Mouse (Mus musculus) MEL (cell line): Measurements from ENCODE around the gene Ptbp2. TPM values are rescaled to one million over a fixed set of nuclear protein-coding genes. Genes with fewer than 3 reads are reported as not detected.
A peak's percentile ranks its signal among the peaks of the same experiment; 100 is the strongest.

Experiments
- DNase-seq: peaks from one replicate; pipeline ENCODE4 v3.0.0; 2011; ENCODE audit warnings: low read depth, low spot score
- H3K27ac ChIP-seq: 2 replicates; pipeline ENCODE4 v1.5.1; 2012; ENCODE audit warnings: low read depth, mild to moderate bottlenecking, control low read depth, low read length, moderate library complexity; ENCODE audit not compliant: control insufficient read depth
- H3K27me3 ChIP-seq, 2 experiments: fragments of 150-350 bp in 1 of 2; sonication (generic) in 1 of 2; 2 replicates each; pipeline ENCODE4 v1.6.1; 2012; ENCODE audit warnings: low read length in 2 of 2, mild to moderate bottlenecking in 2 of 2, improper control_type of control experiment in 1 of 2, moderate library complexity in 1 of 2; ENCODE audit not compliant: insufficient read depth in 2 of 2, control insufficient read depth in 1 of 2
- H3K36me3 ChIP-seq, 2 experiments: 2 replicates each; pipeline ENCODE4 v1.6.1; 2012 to 2014; ENCODE audit warnings: low read length in 2 of 2, improper control_type of control experiment in 1 of 2, inconsistent platforms in 1 of 2, mild to moderate bottlenecking in 1 of 2; ENCODE audit not compliant: insufficient read depth in 2 of 2, control insufficient read depth in 1 of 2
- H3K4me1 ChIP-seq, 2 experiments: fragments of 150-350 bp in 1 of 2; sonication (generic) in 1 of 2; 2 replicates each; pipeline ENCODE4 v1.6.1; 2012; ENCODE audit warnings: low read length in 2 of 2, improper control_type of control experiment in 1 of 2, mild to moderate bottlenecking in 1 of 2; ENCODE audit not compliant: insufficient read depth in 2 of 2, control insufficient read depth in 1 of 2
- H3K4me3 ChIP-seq, 2 experiments: fragments of 150-350 bp in 1 of 2; sonication (generic) in 1 of 2; 2 replicates each; pipeline ENCODE4 v1.5.1; 2012; ENCODE audit warnings: low read depth in 2 of 2, low read length in 2 of 2, mild to moderate bottlenecking in 2 of 2, moderate library complexity in 2 of 2, control low read depth in 1 of 2, improper control_type of control experiment in 1 of 2; ENCODE audit not compliant: control insufficient read depth in 1 of 2, insufficient read depth in 1 of 2
- H3K79me2 ChIP-seq: 2 replicates; pipeline ENCODE4 v1.6.1; 2012; ENCODE audit warnings: mild to moderate bottlenecking, low read length, moderate library complexity; ENCODE audit not compliant: control insufficient read depth, poor library complexity, insufficient read depth
- H3K9ac ChIP-seq: 2 replicates; pipeline ENCODE4 v1.6.1; 2012; ENCODE audit warnings: low read depth, mild to moderate bottlenecking, control low read depth, low read length, moderate library complexity; ENCODE audit not compliant: control insufficient read depth, poor library complexity, severe bottlenecking
- H3K9me3 ChIP-seq: fragments of 150-350 bp; sonication (generic); replicated peaks from 2 replicates; pipeline ENCODE4 v1.6.1; 2012; ENCODE audit warnings: mild to moderate bottlenecking, low read length, improper control_type of control experiment, moderate library complexity; ENCODE audit not compliant: insufficient read depth
- BHLHE40 ChIP-seq: IDR thresholded peaks from 2 replicates; pipeline ENCODE4 v1.6.1; 2012; ENCODE audit warnings: low read depth, mild to moderate bottlenecking, inconsistent platforms, low read length, improper control_type of control experiment, borderline replicate concordance
- CHD1 ChIP-seq: IDR thresholded peaks from 2 replicates; pipeline ENCODE4 v1.6.1; 2012; ENCODE audit warnings: low read depth, mild to moderate bottlenecking, inconsistent platforms, low read length, improper control_type of control experiment
- CHD2 ChIP-seq: IDR thresholded peaks from 2 replicates; pipeline ENCODE4 v1.6.1; 2011; ENCODE audit warnings: low read length, improper control_type of control experiment
- CTCF ChIP-seq, 3 experiments: IDR thresholded peaks in 2 of 3; conservative IDR thresholded peaks in 1 of 3; 2 replicates each; pipeline ENCODE4 v1.5.1; 2011 to 2012; ENCODE audit warnings: low read length in 3 of 3, low read depth in 2 of 3, mild to moderate bottlenecking in 2 of 3, improper control_type of control experiment in 1 of 3, inconsistent platforms in 1 of 3, mixed read lengths in 1 of 3, moderate library complexity in 1 of 3; ENCODE audit not compliant: control insufficient read depth in 1 of 3, insufficient read depth in 1 of 3, poor library complexity in 1 of 3, severe bottlenecking in 1 of 3
- E2F4 ChIP-seq: IDR thresholded peaks from 2 replicates; pipeline ENCODE4 v1.6.1; 2011; ENCODE audit warnings: low read depth, low read length, improper control_type of control experiment, borderline replicate concordance
- ELF1 ChIP-seq: IDR thresholded peaks from 2 replicates; pipeline ENCODE4 v1.6.1; 2014; ENCODE audit warnings: low read depth, mild to moderate bottlenecking, inconsistent platforms, low read length, improper control_type of control experiment, moderate library complexity
- EP300 ChIP-seq, 2 experiments: IDR thresholded peaks; 2 replicates each; pipeline ENCODE4 v1.6.1; 2011; ENCODE audit warnings: improper control_type of control experiment in 2 of 2, low read length in 2 of 2, low read depth in 1 of 2, mild to moderate bottlenecking in 1 of 2
- ETS1 ChIP-seq: IDR thresholded peaks from 2 replicates; pipeline ENCODE4 v1.6.1; 2012; ENCODE audit warnings: low read depth, mild to moderate bottlenecking, inconsistent platforms, low read length, improper control_type of control experiment, moderate library complexity
- GABPA ChIP-seq: IDR thresholded peaks from 2 replicates; pipeline ENCODE4 v1.6.1; 2012; ENCODE audit warnings: low read depth, mild to moderate bottlenecking, inconsistent platforms, low read length, improper control_type of control experiment, moderate library complexity
- GATA1 ChIP-seq: IDR thresholded peaks from 2 replicates; pipeline ENCODE4 v1.6.1; 2011; ENCODE audit warnings: low read depth, low read length, improper control_type of control experiment
- HCFC1 ChIP-seq: IDR thresholded peaks from 2 replicates; pipeline ENCODE4 v1.6.1; 2012; ENCODE audit warnings: low read depth, mild to moderate bottlenecking, inconsistent platforms, low read length, improper control_type of control experiment, moderate library complexity
- JUND ChIP-seq: IDR thresholded peaks from 2 replicates; pipeline ENCODE4 v1.6.1; 2011; ENCODE audit warnings: low read depth, mild to moderate bottlenecking, improper control_type of control experiment, low read length
- KAT2A ChIP-seq: conservative IDR thresholded peaks from 2 replicates; pipeline ENCODE4 v1.6.1; 2012; ENCODE audit warnings: low read depth, low read length, improper control_type of control experiment, inconsistent platforms
- MAFK ChIP-seq: IDR thresholded peaks from 2 replicates; pipeline ENCODE4 v1.6.1; 2011; ENCODE audit warnings: low read depth, mild to moderate bottlenecking, low read length, improper control_type of control experiment, borderline replicate concordance
- MAZ ChIP-seq: IDR thresholded peaks from 2 replicates; pipeline ENCODE4 v1.6.1; 2012; ENCODE audit warnings: low read depth, mild to moderate bottlenecking, inconsistent platforms, low read length, improper control_type of control experiment
- MEF2A ChIP-seq: IDR thresholded peaks from 2 replicates; pipeline ENCODE4 v1.6.1; 2014; ENCODE audit warnings: low read depth, mild to moderate bottlenecking, inconsistent platforms, low read length, improper control_type of control experiment; ENCODE audit not compliant: poor library complexity, insufficient replicate concordance, severe bottlenecking; ENCODE audit errors: extremely low read depth
- MXI1 ChIP-seq: IDR thresholded peaks from 2 replicates; pipeline ENCODE4 v1.6.1; 2011; ENCODE audit warnings: mild to moderate bottlenecking, low read depth, low read length, improper control_type of control experiment
- MYB ChIP-seq: IDR thresholded peaks from 2 replicates; pipeline ENCODE4 v1.6.1; 2011; ENCODE audit warnings: mild to moderate bottlenecking, low read depth, low read length, improper control_type of control experiment
- MYC ChIP-seq: IDR thresholded peaks from 2 replicates; pipeline ENCODE4 v1.6.1; 2011; ENCODE audit warnings: low read depth, mild to moderate bottlenecking, low read length, improper control_type of control experiment, moderate library complexity
- NELFE ChIP-seq: IDR thresholded peaks from 2 replicates; pipeline ENCODE4 v1.6.1; 2011; ENCODE audit warnings: low read depth, low read length, improper control_type of control experiment
- POLR2A ChIP-seq, 2 experiments: IDR thresholded peaks; 2 replicates each; pipeline ENCODE4 v1.6.1; 2011 to 2012; ENCODE audit warnings: low read length in 2 of 2, mild to moderate bottlenecking in 2 of 2, control low read depth in 1 of 2, improper control_type of control experiment in 1 of 2, low read depth in 1 of 2, moderate library complexity in 1 of 2; ENCODE audit not compliant: control insufficient read depth in 1 of 2, insufficient read depth in 1 of 2, poor library complexity in 1 of 2
- POLR2AphosphoS2 ChIP-seq: IDR thresholded peaks from 2 replicates; pipeline ENCODE4 v1.6.1; 2011; ENCODE audit warnings: low read length, improper control_type of control experiment
- POLR2AphosphoS5 ChIP-seq: IDR thresholded peaks from 2 replicates; pipeline ENCODE4 v1.6.1; 2012; ENCODE audit warnings: low read depth, borderline replicate concordance, mild to moderate bottlenecking, inconsistent platforms, low read length, moderate library complexity, mixed read lengths
- RAD21 ChIP-seq: IDR thresholded peaks from 2 replicates; pipeline ENCODE4 v1.6.1; 2011; ENCODE audit warnings: mild to moderate bottlenecking, low read depth, low read length, improper control_type of control experiment
- RCOR1 ChIP-seq: IDR thresholded peaks from 2 replicates; pipeline ENCODE4 v1.6.1; 2012; ENCODE audit warnings: low read depth, mild to moderate bottlenecking, inconsistent platforms, low read length, improper control_type of control experiment
- SIN3A ChIP-seq: IDR thresholded peaks from 2 replicates; pipeline ENCODE4 v1.6.1; 2012; ENCODE audit warnings: low read length, improper control_type of control experiment, inconsistent platforms
- SMC3 ChIP-seq: IDR thresholded peaks from 2 replicates; pipeline ENCODE4 v1.6.1; 2011; ENCODE audit warnings: low read depth, low read length, improper control_type of control experiment
- TAL1 ChIP-seq: IDR thresholded peaks from 2 replicates; pipeline ENCODE4 v1.6.1; 2012; ENCODE audit warnings: mild to moderate bottlenecking, inconsistent platforms, low read length, moderate library complexity, mixed read lengths
- TBP ChIP-seq: IDR thresholded peaks from 2 replicates; pipeline ENCODE4 v1.8.0; 2011; ENCODE audit warnings: low read depth, low read length, improper control_type of control experiment
- TCF12 ChIP-seq: IDR thresholded peaks from 2 replicates; pipeline ENCODE4 v1.6.1; 2014; ENCODE audit warnings: low read depth, mild to moderate bottlenecking, inconsistent platforms, low read length, improper control_type of control experiment, moderate library complexity
- UBTF ChIP-seq: IDR thresholded peaks from 2 replicates; pipeline ENCODE4 v1.6.1; 2012; ENCODE audit warnings: low read depth, mild to moderate bottlenecking, inconsistent platforms, low read length, improper control_type of control experiment, moderate library complexity, borderline replicate concordance; ENCODE audit not compliant: insufficient read depth
- USF1 ChIP-seq: IDR thresholded peaks from 2 replicates; pipeline ENCODE4 v1.6.1; 2014; ENCODE audit warnings: low read depth, mild to moderate bottlenecking, inconsistent platforms, low read length, improper control_type of control experiment, moderate library complexity
- USF2 ChIP-seq, 2 experiments: IDR thresholded peaks; 2 replicates each; pipeline ENCODE4 v1.6.1; 2011 to 2012; ENCODE audit warnings: improper control_type of control experiment in 2 of 2, low read length in 2 of 2, borderline replicate concordance in 1 of 2, inconsistent platforms in 1 of 2, low read depth in 1 of 2, mild to moderate bottlenecking in 1 of 2; ENCODE audit not compliant: insufficient read depth in 1 of 2
- ZC3H11A ChIP-seq: IDR thresholded peaks from 2 replicates; pipeline ENCODE4 v1.6.1; 2012; ENCODE audit warnings: low read depth, mild to moderate bottlenecking, inconsistent platforms, low read length, improper control_type of control experiment
- ZKSCAN1 ChIP-seq: IDR thresholded peaks from 2 replicates; pipeline ENCODE4 v1.6.1; 2012; ENCODE audit warnings: low read depth, mild to moderate bottlenecking, inconsistent platforms, low read length, improper control_type of control experiment, moderate library complexity
- ZMIZ1 ChIP-seq: IDR thresholded peaks from 2 replicates; pipeline ENCODE4 v1.6.1; 2012; ENCODE audit warnings: low read depth, mild to moderate bottlenecking, inconsistent platforms, low read length, improper control_type of control experiment, moderate library complexity
- ZNF384 ChIP-seq: IDR thresholded peaks from 2 replicates; pipeline ENCODE4 v1.6.1; 2012; ENCODE audit warnings: low read depth, mild to moderate bottlenecking, inconsistent platforms, low read length, improper control_type of control experiment
- polyA plus RNA-seq, 2 experiments: library from polyadenylated mRNA; stranded (reverse) in 1 of 2; unstranded in 1 of 2; fragments of >175 nt in 1 of 2; fragments of >200 nt in 1 of 2; gene quantifications; 2 replicates each; pipeline versions ENCODE4 v1.2.1 to v1.2.4; 2012; ENCODE audit warnings: low replicate concordance in 2 of 2, low read depth in 1 of 2; ENCODE audit not compliant: insufficient read length in 2 of 2, insufficient read depth in 1 of 2, missing spikeins in 1 of 2
- total RNA-seq: library from RNA; depleted of rRNA; stranded (reverse); fragments of 300-350 nt; gene quantifications from 2 replicates; pipeline ENCODE4 v1.2.3, GENCODE M21; 2012

The Ptbp2 gene
- total and polyA plus RNA-seq, 3 experiments = 20.6 to 21.4 TPM; not detected in 1

- H3K36me3 ChIP-seq = peaks cover 3 to 21% of the 10 kb centered on the region in 2 experiments
- TF ChIP-seq CHD2 (no peak), TAL1 (no peak), USF1 (no peak), ZNF384 (peak; percentile 79), ZC3H11A (no peak), KAT2A (0 out of 2 replicates have a peak, but pooled peaks have one; percentile 17), CTCF (IDR thresholded peaks at IDR 0.05 in 2 of 3, conservative IDR thresholded peaks at IDR 0.05 in 1 of 3; ENCODE audit: control insufficient read depth in 1 of 3, insufficient read depth in 1 of 3, low read depth in 2 of 3, low read length in 3 of 3, poor library complexity in 1 of 3, severe bottlenecking in 1 of 3) (no peak), MXI1 (peak; percentile 85), GATA1 (peak; percentile 73), ZMIZ1 (no peak), UBTF (no peak), MEF2A (no peak), TCF12 (peak; percentile 39), ZKSCAN1 (no peak), USF2 (IDR thresholded peaks at IDR 0.05; ENCODE audit: borderline replicate concordance in 1 of 2, insufficient read depth in 1 of 2, low read depth in 1 of 2, low read length in 2 of 2) (no peak), RCOR1 (0 out of 2 replicates have a peak, but pooled peaks have one; percentile 58), JUND (no peak), EP300 (IDR thresholded peaks at IDR 0.05; ENCODE audit: low read depth in 1 of 2, low read length in 2 of 2) (peak; percentile 69 to 71), POLR2A (IDR thresholded peaks at IDR 0.05; ENCODE audit: control insufficient read depth in 1 of 2, insufficient read depth in 1 of 2, low read depth in 1 of 2, low read length in 2 of 2, poor library complexity in 1 of 2) (no peak), POLR2AphosphoS2 (no peak), MYB (peak; percentile 35; the same call in 1 of the 2 replicates), BHLHE40 (0 out of 2 replicates have a peak, but pooled peaks have one; percentile 12), SIN3A (peak; percentile 70), RAD21 (no peak), E2F4 (no peak), MAZ (no peak), TBP (no peak), ETS1 (peak; percentile 68), GABPA (0 out of 2 replicates have a peak, but pooled peaks have one; percentile 24), POLR2AphosphoS5 (no peak), SMC3 (no peak), MAFK (0 out of 2 replicates have a peak, but pooled peaks have one; percentile 55), ELF1 (peak; percentile 64; the same call in 1 of the 2 replicates), MYC (peak; percentile 82; the same call in 1 of the 2 replicates), NELFE (no peak), CHD1 (no peak; the same call in 1 of the 2 replicates), HCFC1 (no peak)
These were observed 20.5 kb downstream of the Ptbp2 start for GRCm38 (mm10) chr3:119763772-119764171.

More at GRCm38 (mm10) chr3:119763772-119764171, 20.5 kb downstream of the Ptbp2 start:
- Histone ChIP-seq H3K79me2 (peaks cover 28% of the 10 kb centered on the region), H3K27me3 (no peaks in the 10 kb centered on the region), H3K4me1 (peaks cover 7 to 12% of the 10 kb centered on the region in 2 experiments), H3K27ac (peak overlapping the region; percentile 57), H3K9me3 (no peaks in the 10 kb centered on the region), H3K4me3 (peak overlapping the region in 1 of 2 experiments; percentile 50; a peak in 2 of 4 replicates), H3K9ac (peak overlapping the region; percentile 38; the same call in 1 of the 2 replicates)
- peak; percentile 81 for DNase-seq
